ENCODE assay signal across 8 mouse cellular contexts in the genomic region with DNA sequence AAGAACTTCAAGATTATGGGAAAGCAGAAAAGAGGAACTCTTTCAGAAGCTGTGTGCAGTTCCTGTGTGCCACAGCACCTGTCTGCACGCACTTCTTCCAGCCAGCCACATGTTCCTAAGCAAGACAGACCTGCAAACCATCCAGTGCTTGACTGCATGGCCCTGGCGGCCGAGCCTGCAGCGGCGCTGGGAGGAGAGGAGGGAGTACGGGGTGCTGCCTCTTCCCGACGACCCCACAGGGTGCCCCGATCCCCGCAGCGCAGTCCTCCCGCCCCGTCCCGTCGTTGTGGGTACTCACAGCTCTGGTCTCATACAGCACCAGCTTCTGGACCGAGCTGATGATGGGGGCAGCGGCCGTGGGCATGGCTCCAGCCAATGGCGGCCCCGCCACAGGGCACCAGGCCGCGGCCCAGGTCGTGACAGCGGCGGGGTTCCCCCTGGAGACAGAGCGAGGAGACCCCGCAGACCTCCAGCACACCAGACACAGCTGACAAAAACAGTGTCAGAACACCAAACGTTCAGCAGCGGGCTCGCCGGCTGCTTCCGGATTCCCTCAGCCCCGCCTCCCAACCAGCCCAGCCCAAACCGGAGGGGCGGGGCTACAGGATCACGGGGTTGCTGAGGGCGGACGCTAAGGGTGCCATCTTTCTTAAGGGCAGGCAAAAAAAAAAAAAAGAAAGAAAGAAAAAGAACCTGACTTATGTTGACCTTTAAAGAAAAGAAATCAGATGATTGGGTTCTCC. TPM values are rescaled to one million over a fixed set of nuclear protein-coding genes. Genes with fewer than 3 reads are reported as not detected.
DNase-seq lines count a peak whose midpoint lies in the region; ATAC-seq and TF ChIP-seq lines count a peak whose summit lies in the region.

A gene (minus strand): TSS at position 572 of the 743 bp plus-strand sequence.

- intact Hi-C loops in heart, postnatal 36 days (cut with DNase I) = loop anchor here (5.0 to 10.0 kb wide), 5 partner anchors 152 to 504 kb away; a partner anchor contains a TSS

- H3K9ac ChIP-seq in ES-E14 (ENCODE audit: insufficient read depth, low read depth, low read length, poor library complexity, severe bottlenecking) = peak within 1 kb of the TSS; percentile 79
- H3K9ac ChIP-seq in forebrain, embryonic 16.5 days (replicated peaks; ENCODE audit: low read depth, low read length) = peak within 1 kb of the TSS; percentile 81
- H3K9ac ChIP-seq in lung, embryonic 15.5 days = peak within 1 kb of the TSS; percentile 62

- DNase-seq in ES-E14 (ENCODE audit: low read depth, low spot score) = peak; percentile 83
- DNase-seq in cerebellum, adult 11-12 months = peak; percentile 86
- DNase-seq in heart, postnatal 36 days = peak; percentile 87 to 88
- DNase-seq in layer of hippocampus, adult 2 months (ENCODE audit: low spot score in 2 of 2) = peak; percentile 84 to 86
- DNase-seq in ovary, adult 18-20 months (ENCODE audit: low spot score) = peak; percentile 79
- DNase-seq in thymus, postnatal 0 days (ENCODE audit: low spot score) = peak; percentile 96

- TF ChIP-seq CTCF in layer of hippocampus, adult 2 months (conservative IDR thresholded peaks at IDR 0.05) = peak; percentile 41; the same call in 1 of the 2 replicates

- peak within 1 kb of the TSS; percentile 26; the same call in 1 of the 2 replicates for H3K27ac ChIP-seq in ES-E14 (ENCODE audit: insufficient read depth, low read depth, low read length, poor library complexity, severe bottlenecking)
- peak within 1 kb of the TSS; percentile 85 for H3K27ac ChIP-seq in forebrain, embryonic 16.5 days (ENCODE audit: low read length)
- H3K27ac ChIP-seq in layer of hippocampus, adult 2 months = peak within 1 kb of the TSS; percentile 91
- peak within 1 kb of the TSS; percentile 35; the same call in 1 of the 2 replicates for H3K27ac ChIP-seq in lung, embryonic 15.5 days

- peak; percentile 93 for ATAC-seq in forebrain, embryonic 16.5 days
- ATAC-seq in lung, embryonic 15.5 days (ENCODE audit: borderline replicate concordance, extremely low read depth, low FRiP score, low TSS enrichment) = peak; percentile 94

- in situ Hi-C loops in ES-E14 (cut with MboI; ENCODE audit: low sequenced_read_pairs in 2 of 2, unreplicated experiment in 2 of 2) = no loop called here

- H3K27me3 ChIP-seq in forebrain, embryonic 16.5 days (replicated peaks; ENCODE audit: control insufficient read depth, insufficient read depth, low read length) = no peaks in the 10 kb centered on the region
- H3K27me3 ChIP-seq in lung, embryonic 15.5 days = no peaks in the 10 kb centered on the region

- peaks cover 4 to 6% of the 10 kb centered on the region in 2 experiments; a peak in 3 of 4 replicates for H3K4me1 ChIP-seq in ES-E14 (ENCODE audit: control insufficient read depth in 2 of 2, insufficient read depth in 2 of 2, low read length in 2 of 2, poor library complexity in 1 of 2)
- peaks cover 9% of the 10 kb centered on the region for H3K4me1 ChIP-seq in forebrain, embryonic 16.5 days (replicated peaks; ENCODE audit: control insufficient read depth, insufficient read depth, low read length)
- peaks cover 6% of the 10 kb centered on the region; the same call in 1 of the 2 replicates for H3K4me1 ChIP-seq in lung, embryonic 15.5 days

- no peaks in the 10 kb centered on the region for H3K36me3 ChIP-seq in ES-E14 (ENCODE audit: control insufficient read depth, insufficient read depth, low read length, poor library complexity, severe bottlenecking)
- H3K36me3 ChIP-seq in forebrain, embryonic 16.5 days (ENCODE audit: control insufficient read depth, insufficient read depth) = no peaks in the 10 kb centered on the region
- no peaks in the 10 kb centered on the region for H3K36me3 ChIP-seq in lung, embryonic 15.5 days

- H3K4me3 ChIP-seq in ES-E14 (ENCODE audit: insufficient read depth in 1 of 2, low read depth in 1 of 2, low read length in 2 of 2, poor library complexity in 1 of 2, severe bottlenecking in 1 of 2) = peak within 1 kb of the TSS; percentile 78 to 94
- peak within 1 kb of the TSS; percentile 96 for H3K4me3 ChIP-seq in forebrain, embryonic 16.5 days (replicated peaks; ENCODE audit: low read length)
- H3K4me3 ChIP-seq in layer of hippocampus, adult 2 months = peak within 1 kb of the TSS; percentile 80
- peak within 1 kb of the TSS; percentile 92 for H3K4me3 ChIP-seq in lung, embryonic 15.5 days

- WGBS in forebrain, embryonic 16.5 days = under 1% methylated on average over 38 of the region's 38 CpGs
- WGBS in lung, embryonic 15.5 days = under 1% methylated on average over 38 of the region's 38 CpGs

- H3K4me2 ChIP-seq in forebrain, embryonic 16.5 days (ENCODE audit: low read length) = peak within 1 kb of the TSS; percentile 98
- peak within 1 kb of the TSS; percentile 88 for H3K4me2 ChIP-seq in lung, embryonic 15.5 days

- no peaks in the 10 kb centered on the region for H3K9me3 ChIP-seq in ES-E14 (ENCODE audit: control insufficient read depth, insufficient read depth, low read depth, low read length)
- no peaks in the 10 kb centered on the region for H3K9me3 ChIP-seq in forebrain, embryonic 16.5 days (ENCODE audit: control insufficient read depth, low read length)
- H3K9me3 ChIP-seq in lung, embryonic 15.5 days = no peaks in the 10 kb centered on the region

TF ChIP-seq in ES-E14, 5 proteins besides CTCF, POLR2A, EP300 and RAD21:
- TF ChIP-seq HCFC1 (IDR thresholded peaks at IDR 0.05; ENCODE audit: borderline replicate concordance, insufficient read depth, low read length) = peak; percentile 87
- TF ChIP-seq MAFK (IDR thresholded peaks at IDR 0.05; ENCODE audit: insufficient read depth, low read depth, low read length) = no peak
- TF ChIP-seq ZNF384 (IDR thresholded peaks at IDR 0.05; ENCODE audit: low read depth, low read length) = peak; percentile 99
- no peak for TF ChIP-seq ZC3H11A (IDR thresholded peaks at IDR 0.05; ENCODE audit: borderline replicate concordance, low read depth, low read length)
- TF ChIP-seq CHD2 (IDR thresholded peaks at IDR 0.05; ENCODE audit: low read depth, low read length) = no peak

RNA-seq across cellular contexts. Expression of the gene that starts here (rescaled TPM):
- 20.0 and 24.6 TPM in 2 replicates for total RNA-seq in ES-E14 (2012; rRNA removed)
- polyA plus RNA-seq in forebrain, embryonic 16.5 days (2015; fragmentation: Nextera tagmentation; extraction: Ambion mirVana) = 34.4 and 37.9 TPM in 2 replicates
- 10 to 100 TPM; 26.4 to 27.0 TPM for total RNA-seq in heart, postnatal 36 days (2021)
- 10 to 100 TPM; 34.5 to 35.9 TPM for total RNA-seq in layer of hippocampus, adult 2 months (2021)
- 15.9 and 16.8 TPM in 2 replicates for polyA plus RNA-seq in lung, embryonic 15.5 days (2015; fragmentation: Nextera tagmentation; extraction: Ambion mirVana)
- polyA plus RNA-seq in thymus, postnatal 0 days (2015; fragmentation: Nextera tagmentation; extraction: Ambion mirVana) = 27.7 and 29.4 TPM in 2 replicates

Comparison
In these comparisons a context has a peak if more than half of its experiments do, and no peak if none do; other contexts are left out.
1. Peak in every context shown above with its lines: DNase-seq, ATAC-seq, H3K4me3 ChIP-seq and H3K27ac ChIP-seq.
2. H3K27ac ChIP-seq: peak in every context shown above with its lines; median percentile 91 in layer of hippocampus, adult 2 months; 85 in forebrain, embryonic 16.5 days; 35 in lung, embryonic 15.5 days; 26 in ES-E14.